Comparison of ENCODE assay signal across 8 mouse cellular contexts in the genomic region with DNA sequence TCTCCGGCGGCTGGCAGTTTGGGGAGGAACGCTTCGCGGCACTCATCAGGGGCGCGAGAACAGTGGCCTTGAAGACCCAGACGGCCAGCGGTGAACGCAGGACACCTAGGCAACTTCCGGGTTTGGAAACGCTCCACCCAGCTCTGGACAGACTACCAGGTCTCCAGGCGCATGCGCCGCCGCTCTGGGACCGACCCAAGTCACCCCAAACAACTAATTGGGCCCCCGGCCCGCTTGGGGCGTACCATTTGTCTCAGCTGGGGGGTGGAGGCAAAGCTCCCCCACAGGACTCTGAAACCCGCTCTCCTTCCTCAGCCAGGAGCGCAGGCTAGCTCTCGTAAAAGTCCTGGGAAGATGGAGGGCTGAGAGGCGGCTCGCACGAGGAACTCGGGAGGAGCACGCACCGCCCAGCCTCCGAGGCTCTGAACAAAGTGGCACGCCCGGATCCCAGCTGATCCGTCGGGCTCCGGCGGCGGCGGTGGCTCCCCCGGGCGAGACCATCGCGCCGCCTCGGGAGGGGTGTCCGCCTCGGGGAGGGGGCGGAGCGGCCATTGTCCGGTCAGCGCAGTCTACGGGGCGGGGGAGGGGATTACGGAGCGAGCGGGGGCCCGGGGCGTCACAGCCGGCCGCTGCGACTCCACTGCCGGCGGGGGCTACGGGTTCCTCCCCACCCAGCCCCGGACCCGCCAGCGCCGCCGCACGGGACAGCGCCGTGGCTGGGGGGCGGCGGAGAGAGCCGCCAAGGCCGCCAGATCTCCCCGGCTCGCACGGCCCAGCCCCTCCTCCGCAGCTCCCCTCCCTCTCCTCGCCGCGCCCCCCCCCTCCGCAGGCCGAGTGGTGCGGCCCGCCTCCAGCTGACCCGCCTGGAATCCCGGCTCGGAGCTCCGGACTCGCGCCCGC. TPM values are rescaled to one million over a fixed set of nuclear protein-coding genes. Genes with fewer than 3 reads are reported as not detected.
DNase-seq lines count a peak whose midpoint lies in the region; ATAC-seq lines count a peak whose summit lies in the region.

A gene (plus strand): TSS at position 531 of the 900 bp plus-strand sequence.

- peaks cover 17% of the 10 kb centered on the region for H3K4me1 ChIP-seq in brown adipose tissue, adult 24 weeks (ENCODE audit: control insufficient read depth, insufficient read depth, insufficient read length, low read length)
- peaks cover 38% of the 10 kb centered on the region for H3K4me1 ChIP-seq in heart, embryonic 13.5 days
- H3K4me1 ChIP-seq in liver, embryonic 12.5 days: peaks cover 42% of the 10 kb centered on the region
- H3K4me1 ChIP-seq in stomach, embryonic 15.5 days: peaks cover 26% of the 10 kb centered on the region

- no peaks in the 10 kb centered on the region for H3K36me3 ChIP-seq in heart, embryonic 13.5 days
- H3K36me3 ChIP-seq in liver, embryonic 12.5 days: no peaks in the 10 kb centered on the region
- H3K36me3 ChIP-seq in stomach, embryonic 15.5 days: no peaks in the 10 kb centered on the region

- peak within 1 kb of the TSS; percentile 95 for H3K4me3 ChIP-seq in brown adipose tissue, adult 24 weeks (ENCODE audit: insufficient read depth, low read depth, low read length)
- H3K4me3 ChIP-seq in heart, embryonic 13.5 days: peak within 1 kb of the TSS; percentile 89
- H3K4me3 ChIP-seq in liver, embryonic 12.5 days: peak within 1 kb of the TSS; percentile 100
- H3K4me3 ChIP-seq in stomach, embryonic 15.5 days (replicated peaks): peak within 1 kb of the TSS; percentile 99

- ATAC-seq in heart, embryonic 13.5 days (ENCODE audit: extremely low read depth, insufficient number of reproducible peaks, low FRiP score, low TSS enrichment): peak; percentile 90
- peak; percentile 91 for ATAC-seq in liver, embryonic 12.5 days
- peak; percentile 91 for ATAC-seq in stomach, embryonic 15.5 days (ENCODE audit: insufficient read depth, low FRiP score, low read depth)

- no peaks in the 10 kb centered on the region for H3K9me3 ChIP-seq in heart, embryonic 13.5 days
- no peaks in the 10 kb centered on the region for H3K9me3 ChIP-seq in liver, embryonic 12.5 days (replicated peaks)
- no peaks in the 10 kb centered on the region for H3K9me3 ChIP-seq in stomach, embryonic 15.5 days

- under 1% methylated on average over 79 of the region's 93 CpGs for WGBS in heart, embryonic 13.5 days
- WGBS in liver, embryonic 12.5 days (ENCODE audit: insufficient replicate concordance): under 1% methylated on average over 57 of the region's 93 CpGs
- WGBS in stomach, embryonic 15.5 days: under 1% methylated on average over 69 of the region's 93 CpGs

- peak within 1 kb of the TSS; percentile 99 for H3K9ac ChIP-seq in heart, embryonic 13.5 days
- H3K9ac ChIP-seq in liver, embryonic 12.5 days: peak within 1 kb of the TSS; percentile 100
- peak within 1 kb of the TSS; percentile 99 for H3K9ac ChIP-seq in stomach, embryonic 15.5 days

- peak within 1 kb of the TSS; percentile 100 for H3K27ac ChIP-seq in brown adipose tissue, adult 24 weeks (replicated peaks; ENCODE audit: low read depth, low read length)
- peak within 1 kb of the TSS; percentile 99 for H3K27ac ChIP-seq in heart, embryonic 13.5 days (replicated peaks)
- H3K27ac ChIP-seq in liver, embryonic 12.5 days: peak within 1 kb of the TSS; percentile 99
- H3K27ac ChIP-seq in stomach, embryonic 15.5 days: peak within 1 kb of the TSS; percentile 100

- H3K4me2 ChIP-seq in heart, embryonic 13.5 days: peak within 1 kb of the TSS; percentile 92
- peak within 1 kb of the TSS; percentile 90 for H3K4me2 ChIP-seq in liver, embryonic 12.5 days
- H3K4me2 ChIP-seq in stomach, embryonic 15.5 days: peak within 1 kb of the TSS; percentile 79

- peak; percentile 93 for DNase-seq in CD4-positive, CD25-positive, alpha-beta regulatory T cell, adult 2 months (ENCODE audit: low read depth, low spot score)
- peak; percentile 39 for DNase-seq in fat pad, adult 2 months (ENCODE audit: extremely low read depth, low read depth, low spot score)
- DNase-seq in kidney, postnatal 10 days: peak; percentile 97
- peak; percentile 90 to 91 for DNase-seq in natural killer cell, adult 2 months (ENCODE audit: low spot score in 2 of 2)

- H3K27me3 ChIP-seq in heart, embryonic 13.5 days (replicated peaks): no peaks in the 10 kb centered on the region
- H3K27me3 ChIP-seq in liver, embryonic 12.5 days (replicated peaks): no peaks in the 10 kb centered on the region
- H3K27me3 ChIP-seq in stomach, embryonic 15.5 days (replicated peaks): no peaks in the 10 kb centered on the region

RNA-seq across cellular contexts. Expression of the gene that starts here (rescaled TPM):
- 71.5 and 105 TPM in 2 replicates for polyA plus RNA-seq in brown adipose tissue, adult 24 weeks (2012; ENCODE audit: insufficient read depth, insufficient read length, missing spikeins)
- 52.5 and 55.7 TPM in 2 replicates for polyA plus RNA-seq in heart, embryonic 13.5 days (2015; fragmentation: Nextera tagmentation; extraction: Ambion mirVana)
- 18.8 and 19.9 TPM in 2 replicates for polyA plus RNA-seq in liver, embryonic 12.5 days (2016; fragmentation: Nextera tagmentation; extraction: Ambion mirVana)
- polyA plus RNA-seq in stomach, embryonic 15.5 days (2015; fragmentation: Nextera tagmentation; extraction: Ambion mirVana): 44.8 and 49.4 TPM in 2 replicates

Comparison
In these comparisons a context has a peak if more than half of its experiments do, and no peak if none do; other contexts are left out.
1. Peak in every context shown above with its lines: DNase-seq, ATAC-seq, H3K4me3 ChIP-seq and H3K27ac ChIP-seq.
2. DNase-seq: peak in every context shown above with its lines; median percentile 97 in kidney, postnatal 10 days; 93 in CD4-positive, CD25-positive, alpha-beta regulatory T cell, adult 2 months; 90 in natural killer cell, adult 2 months; 39 in fat pad, adult 2 months.